Mouse (Mus musculus) kidney, adult 2 months (tissue): ENCODE results near the gene Srpk2. TPM values are rescaled to one million over a fixed set of nuclear protein-coding genes. Genes with fewer than 3 reads are reported as not detected.
"Not testable (repeated sequence)": the region's sequence is repeated elsewhere in the genome, so short reads cannot be mapped to it uniquely, and the experiment has no call there.

ENCODE experiments used
- DNase-seq: peaks from one replicate; pipeline ENCODE4 v3.0.0; 2021
- H3K27ac ChIP-seq: fragments of 200-500 bp; 2 replicates; pipeline ENCODE4 v1.5.1; 2012; ENCODE audit warnings: low read depth, low read length, control low read depth, inconsistent platforms; ENCODE audit not compliant: insufficient read depth
- H3K27me3 ChIP-seq: fragments of 200-500 bp; replicated peaks from 2 replicates; pipeline ENCODE4 v1.6.1; 2012; ENCODE audit warnings: mild to moderate bottlenecking, moderate library complexity, low read length, inconsistent platforms; ENCODE audit not compliant: control insufficient read depth, insufficient read depth
- H3K36me3 ChIP-seq: fragments of 200-500 bp; 2 replicates; pipeline ENCODE4 v1.6.1; 2012; ENCODE audit warnings: mild to moderate bottlenecking, moderate library complexity, low read length, inconsistent platforms; ENCODE audit not compliant: control insufficient read depth, insufficient read depth
- H3K4me1 ChIP-seq: fragments of 200-500 bp; 2 replicates; pipeline ENCODE4 v1.6.1; 2011; ENCODE audit warnings: low read length; ENCODE audit not compliant: control insufficient read depth, insufficient read depth
- H3K4me3 ChIP-seq: fragments of 200-500 bp; 2 replicates; pipeline ENCODE4 v1.5.1; 2011; ENCODE audit warnings: mild to moderate bottlenecking, low read depth, low read length, control low read depth; ENCODE audit not compliant: insufficient read depth
- CTCF ChIP-seq: fragments of 200-500 bp; conservative IDR thresholded peaks from 2 replicates; pipeline ENCODE4 v1.5.1; 2011; ENCODE audit warnings: low read depth, mild to moderate bottlenecking, control low read depth, low read length, moderate library complexity, mixed read lengths; ENCODE audit not compliant: insufficient read depth, insufficient read length
- POLR2A ChIP-seq: fragments of 200-500 bp; IDR thresholded peaks from one replicate; pipeline ENCODE4 v1.6.1; 2011; ENCODE audit warnings: low read depth, low read length, control low read depth
- WGBS: fragments of 180-500 bp; shearing (Covaris S2); methylation state at CpG from one replicate; pipeline ENCODE4 v1.1.7; 2018; 5-methylcytosine and 5-hydroxymethylcytosine counted together
- polyA plus RNA-seq: library from polyadenylated mRNA; depleted of rRNA; stranded (reverse); fragments of >200 nt; gene quantifications from 2 replicates; pipeline ENCODE4 v1.2.3, GENCODE M21; 2012

Gene Srpk2
- polyA plus RNA-seq, 1 experiment, result 6.6 TPM

DNA sequence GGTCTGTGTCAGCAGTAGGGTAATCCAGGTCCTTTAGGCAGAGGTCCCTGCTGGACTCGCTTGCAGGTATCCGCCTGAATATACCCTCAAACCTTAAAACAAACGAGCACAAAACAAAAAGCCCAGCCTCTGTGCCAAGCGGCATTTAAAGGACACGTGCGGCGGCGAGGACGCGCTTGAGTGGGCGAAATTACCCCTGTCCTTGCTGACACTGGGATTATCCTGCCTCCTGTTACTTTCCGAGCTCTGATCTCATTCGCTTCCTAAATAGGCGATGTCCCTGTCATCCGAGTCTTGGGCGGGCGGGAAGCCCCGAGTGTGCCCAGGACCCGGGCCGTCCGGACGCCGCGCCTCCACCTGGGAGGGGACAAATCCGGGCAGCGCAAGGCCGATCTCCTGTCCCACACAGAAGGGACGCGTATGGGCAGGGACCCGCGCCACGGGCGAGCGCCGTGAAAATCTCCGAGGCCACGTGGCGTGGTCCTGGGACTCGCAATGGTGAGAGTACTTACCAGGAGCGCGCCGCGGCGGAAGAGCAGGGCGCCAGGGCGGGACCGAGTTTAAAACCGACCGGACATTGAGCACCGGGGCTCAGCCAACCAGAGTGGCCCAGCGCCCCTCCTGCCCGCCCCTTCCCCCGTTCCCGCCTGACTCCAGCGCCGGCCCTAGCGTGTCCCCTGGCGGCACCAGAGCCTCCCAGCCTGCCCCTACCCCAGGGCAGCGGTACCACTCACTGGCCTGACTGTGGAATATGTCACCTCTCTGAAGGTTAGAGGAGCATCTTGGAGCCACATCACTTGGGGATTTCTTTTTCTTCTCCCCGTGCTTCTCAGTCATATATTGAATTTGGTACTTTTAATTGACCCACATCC, 27.9 kb upstream of the Srpk2 start:
- TF ChIP-seq CTCF (peak; percentile 27; the same call in 1 of the 2 replicates), POLR2A (no peak)
- DNase-seq, result peak; percentile 83
- Histone ChIP-seq H3K4me3 (peak overlapping the region; percentile 97), H3K27ac (no peak overlapping the region), H3K27me3 (no peaks in the 10 kb centered on the region), H3K4me1 (no peaks in the 10 kb centered on the region), H3K36me3 (no peaks in the 10 kb centered on the region)
- WGBS, result 4% methylated on average over 60 of the region's 60 CpGs

DNA sequence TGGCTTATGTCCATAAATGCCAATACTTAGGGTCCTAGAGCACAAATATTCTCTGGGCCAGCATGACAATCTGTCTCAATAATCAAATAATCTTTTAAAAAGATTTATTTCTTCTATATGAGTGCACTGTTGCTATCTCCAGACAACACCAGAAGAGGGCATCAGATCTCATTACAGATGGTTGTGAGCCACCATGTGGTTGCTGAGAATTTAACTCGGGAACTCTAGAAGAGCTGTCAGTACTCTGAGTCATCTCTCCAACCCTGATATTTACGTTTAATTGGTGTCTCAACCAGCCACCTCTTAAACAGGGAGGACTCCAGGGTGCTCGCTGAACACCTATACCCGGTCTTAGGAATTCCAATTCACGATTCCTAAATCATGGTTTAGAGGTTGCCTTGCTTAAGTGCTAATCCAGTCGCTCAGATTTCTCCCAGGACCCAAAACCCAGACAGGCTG, 27.3 kb upstream of the Srpk2 start:
- not testable (repeated sequence) for H3K27ac ChIP-seq, H3K36me3 ChIP-seq, H3K27me3 ChIP-seq, H3K4me1 ChIP-seq
- H3K4me3 ChIP-seq, result peak overlapping the region; percentile 97
- DNase-seq, result peak; percentile 54
- 24% methylated on average over 6 of the region's 6 CpGs for WGBS

DNA sequence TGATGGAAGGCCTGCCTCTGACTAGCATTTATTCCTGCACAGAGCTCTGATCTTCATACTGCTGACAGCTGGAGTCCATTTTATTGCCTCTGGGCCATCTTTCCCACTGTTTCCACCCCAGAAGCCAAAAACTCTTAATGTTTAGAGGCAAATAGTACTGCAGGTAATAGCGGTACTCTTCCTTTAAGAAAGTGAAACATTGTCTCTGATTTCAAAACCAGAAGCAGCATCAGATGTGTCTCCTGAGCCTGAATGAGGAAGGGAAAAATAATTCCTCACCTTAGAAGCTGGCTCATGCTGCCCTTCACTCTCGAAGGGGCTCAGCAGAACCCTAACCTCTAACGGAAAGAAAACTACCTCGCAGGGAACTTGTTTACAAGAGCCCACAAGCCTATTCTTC, 26.8 kb upstream of the Srpk2 start:
- WGBS, result 96% methylated on average over 4 of the region's 4 CpGs
- Histone ChIP-seq H3K27ac (no peak overlapping the region), H3K4me3 (no peak overlapping the region), H3K27me3 (no peaks in the 10 kb centered on the region), H3K4me1 (no peaks in the 10 kb centered on the region), H3K36me3 (no peaks in the 10 kb centered on the region)
- no peak for TF ChIP-seq POLR2A
- no peak for TF ChIP-seq CTCF
- DNase-seq, result no peak

DNA sequence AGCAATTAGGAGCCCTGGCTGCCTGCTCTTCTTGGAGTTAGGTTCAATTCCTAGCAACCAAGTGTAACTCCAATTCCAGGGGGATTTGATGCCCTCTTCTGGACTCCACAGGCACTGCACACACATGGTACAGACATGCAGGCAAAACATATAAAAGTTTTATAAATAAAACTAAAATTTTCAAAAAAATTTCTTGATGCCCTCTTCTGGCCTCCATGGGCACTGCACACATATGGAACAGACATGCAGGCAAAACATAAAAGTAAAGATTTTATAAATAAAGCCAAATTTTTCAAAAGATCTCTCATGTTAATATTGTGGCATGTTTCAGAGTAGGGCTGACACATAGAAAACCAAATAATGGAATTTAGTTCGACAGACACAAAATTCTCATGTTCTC, 25.2 kb upstream of the Srpk2 start:
- 100% methylated on average over 1 of the region's 1 CpGs for WGBS
- no peak for TF ChIP-seq CTCF
- no peak for TF ChIP-seq POLR2A

DNA sequence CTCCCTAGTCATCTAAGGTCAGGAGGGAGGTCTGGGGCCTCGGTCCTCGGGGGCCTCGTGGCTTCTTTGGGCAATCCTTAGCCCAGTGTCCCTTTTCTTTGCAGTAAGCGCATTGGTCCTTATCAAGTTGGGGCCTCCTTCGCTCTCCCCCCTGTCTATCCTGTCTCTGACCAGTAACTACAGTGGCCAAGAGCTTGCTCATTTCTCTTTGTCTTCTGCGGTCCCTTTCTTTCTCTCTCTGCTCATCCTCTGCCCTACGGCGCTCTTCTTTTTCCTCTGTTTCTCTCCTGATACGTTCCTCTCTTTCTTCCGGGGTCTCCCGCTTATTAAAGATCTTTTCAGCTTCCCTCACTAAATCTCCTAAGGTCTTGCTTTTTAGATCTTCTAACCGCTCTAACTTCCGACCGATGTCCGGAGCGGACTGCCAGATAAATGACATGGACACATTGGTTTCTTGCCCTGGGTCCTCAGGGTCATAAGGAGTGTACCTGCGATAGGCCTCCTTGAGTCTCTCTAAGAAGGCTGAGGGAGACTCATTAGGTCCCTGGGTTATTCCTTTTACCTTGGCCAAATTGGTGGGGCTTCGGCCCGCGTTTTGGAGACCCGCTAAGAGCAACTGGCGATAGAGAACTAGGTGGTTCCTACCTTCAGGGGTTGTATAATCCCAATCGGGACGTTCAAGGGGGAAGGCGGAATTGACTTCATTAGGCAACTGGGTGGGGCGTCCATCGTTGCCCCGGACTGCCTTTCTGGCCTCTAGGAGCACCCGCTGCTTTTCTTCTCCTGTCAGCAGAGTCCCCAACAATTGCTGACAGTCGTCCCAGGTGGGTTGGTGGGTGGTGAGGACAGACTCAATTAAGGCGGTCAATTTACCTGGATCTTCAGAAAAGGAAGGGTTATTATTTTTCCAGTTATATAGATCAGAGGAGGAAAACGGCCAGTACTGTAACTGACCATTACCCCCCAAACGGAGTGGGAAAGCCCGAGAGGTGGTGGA, 22.5 kb upstream of the Srpk2 start:
- not testable (repeated sequence) for H3K36me3 ChIP-seq, H3K27ac ChIP-seq, H3K4me3 ChIP-seq, H3K27me3 ChIP-seq, DNase-seq, H3K4me1 ChIP-seq
- WGBS, result 98% methylated on average over 34 of the region's 34 CpGs

More for the DNA sequence above, 25.2 kb upstream of the Srpk2 start:
- Histone ChIP-seq H3K27me3 (no peaks in the 10 kb centered on the region), H3K4me3 (no peak overlapping the region), H3K4me1 (no peaks in the 10 kb centered on the region), H3K36me3 (no peaks in the 10 kb centered on the region), H3K27ac (no peak overlapping the region)
- no peak for DNase-seq

DNA sequence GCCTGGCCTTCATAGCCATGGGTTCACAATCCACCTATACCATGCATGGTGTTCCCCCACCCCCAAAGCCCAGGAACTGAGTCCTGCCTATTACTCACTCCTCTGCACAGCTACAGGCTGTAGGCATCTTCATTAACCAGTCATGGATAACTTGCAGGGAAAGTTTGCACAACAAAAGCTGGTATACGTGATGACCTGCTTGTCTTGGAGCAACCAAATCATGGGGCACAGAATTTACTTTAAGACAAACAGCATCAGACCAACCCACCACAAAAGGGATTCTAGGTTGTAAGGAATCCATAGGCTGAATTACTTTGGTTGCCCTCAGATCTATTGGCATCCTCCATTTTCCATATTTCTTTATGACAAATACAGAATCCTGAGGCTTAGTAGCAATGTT, 13.0 kb upstream of the Srpk2 start:
- Histone ChIP-seq H3K27me3 (no peaks in the 10 kb centered on the region), H3K36me3 (no peaks in the 10 kb centered on the region), H3K4me1 (no peaks in the 10 kb centered on the region), H3K27ac (no peak overlapping the region), H3K4me3 (no peak overlapping the region)
- 94% methylated on average over 1 of the region's 1 CpGs for WGBS
- DNase-seq, result no peak
- TF ChIP-seq POLR2A, result no peak
- TF ChIP-seq CTCF, result no peak

DNA sequence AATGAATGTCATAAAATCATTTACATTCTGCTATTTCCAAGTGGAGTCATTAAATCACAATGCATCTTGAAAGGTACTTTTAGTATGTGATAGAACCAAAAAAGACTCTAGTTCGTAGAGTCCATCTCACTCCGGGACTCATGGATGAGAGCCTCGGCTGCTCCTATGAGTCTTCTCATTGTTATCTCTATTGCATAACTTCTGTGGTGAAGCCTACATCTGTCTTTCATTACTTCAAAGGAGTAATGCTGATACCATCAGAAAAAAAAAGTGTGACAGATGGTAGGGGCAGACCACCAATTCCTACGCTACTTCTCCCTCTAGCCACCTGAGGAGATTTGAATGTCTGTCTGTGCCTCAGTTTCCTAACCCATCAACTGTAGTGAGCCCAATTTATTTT, 986 bp downstream of the Srpk2 start:
- WGBS, result 96% methylated on average over 4 of the region's 4 CpGs

More for the DNA sequence above, 986 bp downstream of the Srpk2 start:
- TF ChIP-seq POLR2A, result no peak
- no peak for TF ChIP-seq CTCF
- DNase-seq, result no peak
- Histone ChIP-seq H3K36me3 (no peaks in the 10 kb centered on the region), H3K4me3 (no peak overlapping the region), H3K27ac (no peak overlapping the region), H3K27me3 (no peaks in the 10 kb centered on the region), H3K4me1 (no peaks in the 10 kb centered on the region)
